Mouse (Mus musculus) gastrocnemius, postnatal 14 days (tissue): ENCODE data around the gene Slc25a45. TPM values are rescaled to one million over a fixed set of nuclear protein-coding genes. Genes with fewer than 3 reads are reported as not detected.
A peak's percentile ranks its signal among the peaks of the same experiment; 100 is the strongest.

Experiments
- DNase-seq: peaks from one replicate; pipeline ENCODE4 v3.0.0; 2021; ENCODE audit warnings: mixed read lengths
- intact Hi-C: fragments of 180-260 bp; cut with DNase I; formaldehyde crosslinking; loops from one replicate; pipeline ENCODE4 v1.15.1; 2025; ENCODE audit warnings: low total_unique reads
- total RNA-seq, 2 experiments: library from RNA; stranded (reverse); gene quantifications; 2 replicates each; pipeline ENCODE4 v1.2.3; 2021

Slc25a45 gene
- total RNA-seq, 2 experiments from 2014 or later = 2.1 to 2.3 TPM

DNA sequence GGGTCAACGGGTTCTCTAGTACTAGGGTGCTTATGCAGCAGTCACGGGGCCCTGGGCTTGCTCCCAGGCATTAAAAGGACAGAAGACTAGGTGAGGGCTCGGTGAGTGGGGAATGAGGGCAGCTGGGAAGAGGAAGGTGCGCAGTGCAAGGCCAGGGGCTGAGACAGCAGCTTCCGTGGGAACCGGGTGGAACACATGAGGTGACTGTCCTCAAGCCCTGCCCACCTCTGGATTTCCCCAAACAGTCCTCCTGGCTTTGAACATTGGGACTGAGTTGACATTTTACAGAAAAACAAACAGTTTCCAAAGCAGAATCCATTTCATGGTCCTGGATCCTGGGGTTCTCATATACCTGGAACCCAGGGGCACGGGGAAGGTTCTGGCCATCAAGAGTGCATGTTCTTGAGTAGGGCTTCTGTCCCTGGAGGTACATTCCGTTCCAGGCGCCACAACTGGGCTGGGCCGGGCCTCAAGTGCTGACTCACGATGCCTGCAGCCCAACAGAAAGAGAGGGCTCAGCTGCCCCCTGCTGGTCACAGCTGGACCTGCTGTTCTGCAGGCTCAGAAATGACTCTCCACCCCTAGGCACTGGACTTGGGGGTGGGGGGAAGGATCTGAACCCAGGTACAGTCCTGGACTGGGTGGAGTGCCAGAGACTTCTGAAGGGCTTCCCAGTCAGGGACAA lies 27.6 kb upstream of the Slc25a45 start:
- DNase-seq = peak; percentile 96
- intact Hi-C loops = no loop called here

DNA sequence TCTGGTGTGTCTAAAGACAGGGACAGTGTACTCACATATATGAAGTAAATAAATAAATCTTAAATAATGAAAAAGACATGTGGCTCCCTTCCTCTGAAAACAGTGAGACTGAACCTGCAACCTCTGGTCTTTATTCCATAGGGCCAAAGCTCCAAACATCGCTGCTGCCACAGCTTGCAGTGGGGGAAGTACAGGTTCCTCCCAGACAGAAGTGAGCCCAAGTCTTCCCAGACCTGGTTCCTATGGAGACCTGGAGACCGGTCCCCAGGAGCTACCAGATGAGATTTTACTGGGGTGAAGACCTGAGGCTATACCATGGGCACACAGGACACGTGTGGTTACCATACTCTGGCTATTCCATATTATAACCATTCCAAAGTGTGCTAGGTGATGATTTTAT lies 26.7 kb upstream of the Slc25a45 start:
- no peak for DNase-seq
- intact Hi-C loops = no loop called here

- DNase-seq = no peak
- intact Hi-C loops = no loop called here
Observed at GRCm38 (mm10) chr19:5851481-5851971, 26.1 kb upstream of the Slc25a45 start.

DNA sequence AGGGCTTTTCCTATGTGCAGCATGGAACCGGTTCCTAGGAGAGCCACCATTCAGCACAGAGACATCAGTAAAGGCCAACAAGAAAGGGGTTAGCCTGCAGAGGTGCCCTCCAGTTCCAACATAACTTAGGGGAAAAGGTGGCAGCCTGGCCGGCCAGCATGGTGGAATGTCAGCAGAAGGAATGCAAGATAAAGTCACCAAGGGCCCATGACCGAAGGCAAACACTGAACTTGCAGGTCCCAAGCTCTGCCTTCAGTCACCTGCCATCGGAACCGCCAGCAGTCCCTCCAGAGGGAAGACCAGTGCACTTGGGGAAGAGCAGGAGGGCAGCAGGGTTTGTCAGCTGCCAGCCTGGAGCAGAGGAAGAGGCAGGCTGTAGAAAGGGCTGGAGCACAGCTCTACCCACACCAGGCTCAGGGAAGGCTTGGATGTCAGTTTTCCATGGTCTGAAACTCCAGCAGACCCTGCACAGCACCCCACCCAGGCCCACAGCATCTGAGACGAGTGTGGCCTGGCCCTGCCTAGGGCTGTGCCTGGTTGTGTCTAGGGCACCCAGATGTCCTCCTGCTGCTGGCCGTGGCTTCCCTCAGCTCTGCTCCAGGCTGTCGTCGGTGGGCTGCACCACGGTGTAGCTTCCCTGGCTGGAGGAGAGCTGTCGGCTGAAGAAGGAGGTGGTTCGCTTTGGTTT lies 25.4 kb upstream of the Slc25a45 start:
- intact Hi-C loops = no loop called here
- no peak for DNase-seq

GRCm38 (mm10) chr19:5856604-5857003 lies 21.0 kb upstream of the Slc25a45 start:
- intact Hi-C loops = no loop called here
- DNase-seq = no peak

DNA sequence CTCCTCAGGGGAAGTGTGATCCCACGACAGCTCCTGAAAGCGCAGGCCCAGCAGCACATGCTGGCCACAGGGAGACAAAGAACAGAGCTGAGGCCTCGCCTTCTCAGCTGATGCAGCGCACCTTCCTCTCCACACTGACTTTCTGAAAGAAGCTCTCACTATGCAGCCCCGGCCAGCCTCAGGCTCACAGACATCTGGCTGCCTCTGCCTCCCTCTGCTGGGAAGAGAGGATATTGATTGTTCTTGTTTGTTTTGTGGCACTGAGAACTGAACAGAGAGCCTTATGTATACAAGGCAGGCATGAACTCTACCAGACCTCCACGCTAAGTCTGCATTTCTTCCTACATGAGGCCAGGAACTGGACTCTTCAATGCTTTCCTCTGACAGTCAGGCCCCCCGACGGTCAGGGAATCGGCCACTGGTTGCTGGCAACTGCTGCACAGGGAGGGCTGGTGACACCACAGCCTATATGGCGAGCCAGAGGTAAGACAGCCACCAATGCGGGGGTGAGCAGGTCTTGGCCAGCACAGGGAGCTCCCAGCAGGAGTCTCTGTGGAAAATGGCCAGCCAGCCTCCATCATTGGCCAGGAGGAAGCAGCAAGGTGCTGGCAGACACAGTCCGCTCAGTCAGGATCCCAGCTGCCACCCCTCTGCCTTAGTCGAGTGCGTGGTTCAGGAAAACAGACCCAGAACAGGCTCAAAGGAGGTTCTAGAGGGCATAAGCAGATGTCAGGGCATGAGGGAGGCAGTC lies 15.1 kb upstream of the Slc25a45 start:
- intact Hi-C loops = no loop called here
- DNase-seq = no peak

- no peak for DNase-seq
- intact Hi-C loops = no loop called here
Observed at GRCm38 (mm10) chr19:5863776-5864175, 13.8 kb upstream of the Slc25a45 start.

GRCm38 (mm10) chr19:5864710-5865398 lies 12.8 kb upstream of the Slc25a45 start:
- DNase-seq = no peak
- intact Hi-C loops = no loop called here

GRCm38 (mm10) chr19:5868096-5868495 lies 9.5 kb upstream of the Slc25a45 start:
- no peak for DNase-seq
- intact Hi-C loops = no loop called here

- intact Hi-C loops = no loop called here
- DNase-seq = no peak
Observed at GRCm38 (mm10) chr19:5871273-5871672, 6.3 kb upstream of the Slc25a45 start.

- intact Hi-C loops = no loop called here
Observed at GRCm38 (mm10) chr19:5871683-5872082, 5.9 kb upstream of the Slc25a45 start.

GRCm38 (mm10) chr19:5872528-5872927 lies 5.1 kb upstream of the Slc25a45 start:
- intact Hi-C loops = no loop called here

More at GRCm38 (mm10) chr19:5871683-5872082, 5.9 kb upstream of the Slc25a45 start:
- DNase-seq = no peak

DNA sequence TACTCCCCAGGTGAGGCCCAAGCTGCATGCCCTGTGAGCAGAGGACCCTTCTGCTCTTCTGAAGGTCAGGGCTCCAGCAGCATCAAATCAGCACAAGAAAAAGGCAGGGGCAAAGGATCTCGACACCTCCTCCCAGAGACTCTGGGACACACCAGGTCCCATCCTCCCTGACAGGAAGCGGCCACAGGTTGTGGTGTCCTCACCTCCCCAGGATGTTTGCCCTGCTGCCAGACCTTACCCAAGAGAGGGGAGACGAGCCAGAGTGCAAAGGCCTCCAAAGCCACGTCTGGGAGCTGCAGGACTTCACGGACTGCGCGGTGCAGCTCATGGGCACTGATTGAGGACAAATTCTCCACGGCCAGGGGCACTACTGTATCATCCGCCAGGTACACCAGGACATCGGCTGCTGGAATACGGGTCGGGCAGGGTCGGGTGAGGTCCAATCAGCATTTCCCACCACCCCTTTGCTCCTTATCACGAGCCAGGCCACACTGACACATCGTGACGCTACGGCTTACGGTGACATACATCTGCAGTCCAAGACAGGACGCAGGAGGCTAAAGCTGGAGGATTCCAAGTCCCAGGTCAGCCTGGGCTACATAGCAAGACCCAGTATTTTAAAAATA lies 4.6 kb upstream of the Slc25a45 start:
- intact Hi-C loops = no loop called here
- DNase-seq = no peak

More at GRCm38 (mm10) chr19:5872528-5872927, 5.1 kb upstream of the Slc25a45 start:
- DNase-seq = no peak

DNA sequence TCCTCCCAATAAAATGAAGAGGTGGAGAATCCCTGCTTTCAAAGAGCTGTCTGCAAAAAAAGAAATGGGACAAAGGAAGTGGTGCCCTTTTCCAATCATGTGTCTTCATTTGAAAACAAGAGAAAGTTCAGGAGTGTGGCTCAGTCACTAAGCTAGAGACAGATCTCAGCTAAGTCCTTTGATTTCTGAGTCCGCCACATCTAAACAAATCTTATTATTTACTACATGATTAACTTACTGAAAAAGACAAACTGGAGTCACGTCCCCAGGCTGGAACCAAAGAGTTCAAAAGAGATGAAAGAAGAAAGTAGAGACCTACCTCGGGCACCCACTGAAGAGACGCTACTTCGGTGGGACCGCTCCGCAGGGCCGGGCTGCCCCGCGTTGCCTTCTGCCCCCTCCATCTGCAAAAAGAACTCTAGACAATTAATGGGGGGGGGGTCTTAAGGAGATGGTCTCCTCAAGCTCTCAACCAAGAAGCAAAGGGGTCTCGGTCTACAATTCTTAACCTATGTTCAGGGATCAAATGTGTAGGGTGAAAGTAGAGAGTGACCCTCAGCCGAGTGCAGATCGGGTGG lies 3.1 kb upstream of the Slc25a45 start:
- intact Hi-C loops = no loop called here
- no peak for DNase-seq

- peak; percentile 95 for DNase-seq
- intact Hi-C loops = no loop called here
Observed at GRCm38 (mm10) chr19:5874969-5875480, 2.6 kb upstream of the Slc25a45 start, which contains the start of gene Frmd8. Gene Frmd8 (minus strand): TSS chr19:5875274.

- no peak for DNase-seq
Observed at GRCm38 (mm10) chr19:5878362-5878722, 734 bp downstream of the Slc25a45 start.

DNA sequence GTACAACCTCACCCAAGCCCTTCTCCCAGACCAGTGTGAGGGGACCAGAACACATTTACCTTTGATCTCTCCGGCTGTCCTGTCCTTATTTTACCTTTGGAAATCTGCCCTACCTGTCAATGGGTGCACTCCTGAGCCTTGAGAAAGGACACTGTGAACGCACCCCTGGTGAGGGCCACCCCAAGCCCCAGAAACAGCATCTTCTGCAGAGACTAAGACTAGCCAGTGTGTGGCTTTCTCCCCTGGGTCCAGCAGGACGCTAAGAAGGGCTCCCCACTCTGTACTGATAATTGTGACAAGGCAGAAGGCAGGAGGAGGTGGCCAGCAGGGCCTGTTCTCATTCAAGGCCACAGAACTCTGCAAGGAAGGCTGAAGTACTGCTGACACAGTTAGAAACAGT lies 1.3 kb downstream of the Slc25a45 start:
- intact Hi-C loops = no loop called here
- DNase-seq = no peak

More at GRCm38 (mm10) chr19:5878362-5878722, 734 bp downstream of the Slc25a45 start:
- intact Hi-C loops = no loop called here

DNA sequence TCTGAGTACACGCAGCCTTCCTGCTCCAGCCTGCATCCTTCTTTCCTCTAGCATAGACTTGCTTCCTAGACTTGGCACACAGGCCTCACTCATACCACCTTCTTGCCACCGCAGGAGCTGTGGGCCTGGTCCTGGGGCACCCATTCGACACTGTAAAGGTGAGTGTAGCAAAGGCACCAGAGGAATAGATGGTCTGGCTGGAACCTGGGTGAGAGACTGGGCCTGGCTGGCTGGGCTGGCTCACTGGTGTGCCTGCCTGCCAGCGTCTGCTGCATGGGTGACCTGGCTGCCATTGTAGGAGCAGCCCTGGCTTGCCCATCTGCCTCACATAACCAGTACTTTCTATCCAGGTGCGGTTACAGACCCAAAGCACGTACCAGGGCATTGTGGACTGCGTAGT lies 2.1 kb downstream of the Slc25a45 start:
- intact Hi-C loops = loop anchor here (5.0 kb wide), 1 partner anchor 92 kb away; no protein-coding TSS in a partner anchor
- no peak for DNase-seq

DNA sequence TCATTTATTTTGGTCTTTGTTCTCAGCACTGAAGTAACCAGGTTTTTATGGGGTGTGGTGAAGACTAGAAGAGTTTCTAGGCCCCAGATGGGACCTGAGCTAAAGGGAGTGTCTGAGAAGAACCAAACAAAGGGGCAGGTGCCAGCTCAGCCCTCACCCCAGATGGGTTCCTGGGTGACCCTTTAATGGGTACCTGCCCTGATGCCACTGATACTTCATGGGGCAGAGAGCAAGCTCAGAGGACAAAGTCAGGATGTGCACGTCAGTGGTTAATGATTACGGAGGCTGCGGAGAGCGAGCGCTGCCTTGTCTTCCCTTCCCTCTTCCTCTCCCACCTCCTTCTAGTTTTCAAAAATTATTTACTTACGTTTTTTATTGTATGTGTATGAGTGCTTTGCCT lies 3.5 kb downstream of the Slc25a45 start:
- intact Hi-C loops = loop anchor here (5.0 kb wide), 1 partner anchor 94 kb away; no protein-coding TSS in a partner anchor
- DNase-seq = no peak
